Mouse (Mus musculus): ENCODE measurements around the gene Gns. TPM values are rescaled to one million over a fixed set of nuclear protein-coding genes. Genes with fewer than 3 reads are reported as not detected.

The Gns gene
- total and polyA plus RNA-seq, 2 experiments = 65.7 to 84.0 TPM

- no peak for DNase-seq (ENCODE audit: extremely low read depth, low read depth, low spot score)
- no peak for TF ChIP-seq POLR2A (IDR thresholded peaks at IDR 0.05; ENCODE audit: extremely low read depth, insufficient read depth, low read length)
- no peaks in the 10 kb centered on the region for H3K79me2 ChIP-seq (ENCODE audit: control insufficient read depth, insufficient read depth, low read length)
- WGBS = 94% methylated on average over 6 of the region's 6 CpGs
- no peak overlapping the region for H3K27ac ChIP-seq (replicated peaks; ENCODE audit: insufficient read depth, low read depth, low read length)
- no peak overlapping the region for H3K9ac ChIP-seq (ENCODE audit: low read depth, low read length)
- no peaks in the 10 kb centered on the region for H3K27me3 ChIP-seq (ENCODE audit: control insufficient read depth, insufficient read depth, low read length)
- no peak overlapping the region for H3K4me3 ChIP-seq (ENCODE audit: insufficient read depth, low read depth, low read length)
- peaks cover 63% of the 10 kb centered on the region for H3K36me3 ChIP-seq (ENCODE audit: control insufficient read depth, insufficient read depth, low read length)
- H3K4me1 ChIP-seq (ENCODE audit: control insufficient read depth, insufficient read depth, low read length) = no peaks in the 10 kb centered on the region
These were observed 20.8 kb downstream of the Gns start for GRCm38 (mm10) chr10:121385695-121386094.

GRCm38 (mm10) chr10:121386347-121386746 is 21.5 kb downstream of the Gns start:
- no peak for DNase-seq (ENCODE audit: extremely low read depth, low read depth, low spot score)
- Histone ChIP-seq H3K36me3 (ENCODE audit: control insufficient read depth, insufficient read depth, low read length) (peaks cover 62% of the 10 kb centered on the region), H3K79me2 (ENCODE audit: control insufficient read depth, insufficient read depth, low read length) (no peaks in the 10 kb centered on the region), H3K9ac (ENCODE audit: low read depth, low read length) (no peak overlapping the region), H3K27ac (replicated peaks; ENCODE audit: insufficient read depth, low read depth, low read length) (no peak overlapping the region), H3K27me3 (ENCODE audit: control insufficient read depth, insufficient read depth, low read length) (no peaks in the 10 kb centered on the region), H3K4me3 (ENCODE audit: insufficient read depth, low read depth, low read length) (no peak overlapping the region), H3K4me1 (ENCODE audit: control insufficient read depth, insufficient read depth, low read length) (no peaks in the 10 kb centered on the region)
- 88% methylated on average over 9 of the region's 9 CpGs for WGBS
- TF ChIP-seq POLR2A (IDR thresholded peaks at IDR 0.05; ENCODE audit: extremely low read depth, insufficient read depth, low read length) (no peak), CTCF (IDR thresholded peaks at IDR 0.05; ENCODE audit: low read depth, low read length) (no peak)

DNA sequence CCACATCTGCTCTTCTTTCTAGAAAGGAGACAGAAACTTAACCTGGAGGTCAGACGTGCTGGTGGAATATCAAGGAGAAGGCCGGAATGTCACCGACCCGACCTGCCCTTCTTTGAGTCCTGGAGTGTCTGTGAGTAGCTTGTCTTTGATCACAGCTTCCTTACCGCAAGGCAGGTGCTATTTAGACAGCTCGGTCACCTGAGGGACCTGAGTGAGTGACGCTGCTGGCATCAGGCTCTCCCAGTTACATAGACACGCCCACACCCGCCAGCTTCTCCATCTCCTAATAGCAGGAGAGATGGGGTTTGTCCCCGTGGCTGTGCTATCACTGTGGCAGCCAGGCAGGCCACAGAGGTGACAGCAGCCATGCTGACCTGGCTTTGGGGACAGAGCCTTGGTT is 25.7 kb downstream of the Gns start:
- TF ChIP-seq POLR2A (IDR thresholded peaks at IDR 0.05; ENCODE audit: extremely low read depth, insufficient read depth, low read length) (no peak), CTCF (IDR thresholded peaks at IDR 0.05; ENCODE audit: low read depth, low read length) (no peak)
- 87% methylated on average over 10 of the region's 10 CpGs for WGBS
- H3K9ac ChIP-seq (ENCODE audit: low read depth, low read length) = no peak overlapping the region
- peaks cover 64% of the 10 kb centered on the region for H3K36me3 ChIP-seq (ENCODE audit: control insufficient read depth, insufficient read depth, low read length)
- no peaks in the 10 kb centered on the region for H3K4me1 ChIP-seq (ENCODE audit: control insufficient read depth, insufficient read depth, low read length)
- H3K27ac ChIP-seq (replicated peaks; ENCODE audit: insufficient read depth, low read depth, low read length) = no peak overlapping the region
- no peaks in the 10 kb centered on the region for H3K27me3 ChIP-seq (ENCODE audit: control insufficient read depth, insufficient read depth, low read length)
- DNase-seq (ENCODE audit: extremely low read depth, low read depth, low spot score) = no peak
- H3K79me2 ChIP-seq (ENCODE audit: control insufficient read depth, insufficient read depth, low read length) = no peaks in the 10 kb centered on the region
- no peak overlapping the region for H3K4me3 ChIP-seq (ENCODE audit: insufficient read depth, low read depth, low read length)

- H3K4me3 ChIP-seq (ENCODE audit: insufficient read depth, low read depth, low read length) = no peak overlapping the region
- H3K9ac ChIP-seq (ENCODE audit: low read depth, low read length) = no peak overlapping the region
- peaks cover 64% of the 10 kb centered on the region for H3K36me3 ChIP-seq (ENCODE audit: control insufficient read depth, insufficient read depth, low read length)
- 97% methylated on average over 8 of the region's 8 CpGs for WGBS
- H3K4me1 ChIP-seq (ENCODE audit: control insufficient read depth, insufficient read depth, low read length) = no peaks in the 10 kb centered on the region
- TF ChIP-seq CTCF (IDR thresholded peaks at IDR 0.05; ENCODE audit: low read depth, low read length) = no peak
- no peak for TF ChIP-seq POLR2A (IDR thresholded peaks at IDR 0.05; ENCODE audit: extremely low read depth, insufficient read depth, low read length)
- no peaks in the 10 kb centered on the region for H3K79me2 ChIP-seq (ENCODE audit: control insufficient read depth, insufficient read depth, low read length)
- H3K27me3 ChIP-seq (ENCODE audit: control insufficient read depth, insufficient read depth, low read length) = no peaks in the 10 kb centered on the region
- DNase-seq (ENCODE audit: extremely low read depth, low read depth, low spot score) = no peak
- no peak overlapping the region for H3K27ac ChIP-seq (replicated peaks; ENCODE audit: insufficient read depth, low read depth, low read length)
These were observed 27.0 kb downstream of the Gns start for GRCm38 (mm10) chr10:121391901-121392300.

- Histone ChIP-seq H3K4me3 (ENCODE audit: insufficient read depth, low read depth, low read length) (no peak overlapping the region), H3K9ac (ENCODE audit: low read depth, low read length) (no peak overlapping the region), H3K27ac (replicated peaks; ENCODE audit: insufficient read depth, low read depth, low read length) (no peak overlapping the region), H3K79me2 (ENCODE audit: control insufficient read depth, insufficient read depth, low read length) (no peaks in the 10 kb centered on the region), H3K36me3 (ENCODE audit: control insufficient read depth, insufficient read depth, low read length) (peaks cover 48% of the 10 kb centered on the region), H3K4me1 (ENCODE audit: control insufficient read depth, insufficient read depth, low read length) (no peaks in the 10 kb centered on the region), H3K27me3 (ENCODE audit: control insufficient read depth, insufficient read depth, low read length) (no peaks in the 10 kb centered on the region)
- no peak for DNase-seq (ENCODE audit: extremely low read depth, low read depth, low spot score)
- TF ChIP-seq POLR2A (IDR thresholded peaks at IDR 0.05; ENCODE audit: extremely low read depth, insufficient read depth, low read length) (no peak), CTCF (IDR thresholded peaks at IDR 0.05; ENCODE audit: low read depth, low read length) (no peak)
- 92% methylated on average over 6 of the region's 6 CpGs for WGBS
These were observed 29.4 kb downstream of the Gns start for GRCm38 (mm10) chr10:121394270-121394669.

DNA sequence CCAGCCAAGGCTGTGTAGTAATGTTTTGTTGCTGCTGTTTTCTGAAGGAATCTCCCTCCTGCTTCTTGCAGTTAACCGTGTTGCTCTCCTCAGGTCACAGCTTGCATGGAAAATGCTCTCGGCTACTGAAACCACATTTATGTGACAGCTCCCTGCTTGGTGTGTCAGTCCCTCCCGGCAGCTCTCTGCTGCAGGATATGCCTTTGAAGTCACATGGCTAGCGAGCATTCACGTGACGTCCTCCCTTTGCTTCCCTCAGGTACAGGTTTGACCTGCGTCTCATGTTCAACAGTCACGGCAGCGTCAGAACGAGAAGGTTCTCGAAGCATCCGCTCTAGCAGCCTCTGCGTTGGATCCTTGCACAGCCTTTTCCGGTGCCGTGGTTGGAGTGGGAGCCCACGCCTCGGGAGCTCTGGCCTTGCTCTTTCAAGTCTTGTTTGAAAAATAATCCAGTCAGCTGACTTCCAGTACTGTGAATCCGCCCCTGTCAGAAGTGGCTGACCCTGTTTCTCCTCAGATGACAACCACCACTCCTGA is 30.0 kb downstream of the Gns start:
- Histone ChIP-seq H3K36me3 (ENCODE audit: control insufficient read depth, insufficient read depth, low read length) (peaks cover 48% of the 10 kb centered on the region), H3K4me1 (ENCODE audit: control insufficient read depth, insufficient read depth, low read length) (no peaks in the 10 kb centered on the region), H3K27ac (replicated peaks; ENCODE audit: insufficient read depth, low read depth, low read length) (no peak overlapping the region), H3K4me3 (ENCODE audit: insufficient read depth, low read depth, low read length) (no peak overlapping the region), H3K79me2 (ENCODE audit: control insufficient read depth, insufficient read depth, low read length) (no peaks in the 10 kb centered on the region), H3K9ac (ENCODE audit: low read depth, low read length) (no peak overlapping the region), H3K27me3 (ENCODE audit: control insufficient read depth, insufficient read depth, low read length) (no peaks in the 10 kb centered on the region)
- no peak for DNase-seq (ENCODE audit: extremely low read depth, low read depth, low spot score)
- TF ChIP-seq CTCF (IDR thresholded peaks at IDR 0.05; ENCODE audit: low read depth, low read length) = no peak
- no peak for TF ChIP-seq POLR2A (IDR thresholded peaks at IDR 0.05; ENCODE audit: extremely low read depth, insufficient read depth, low read length)
- 93% methylated on average over 18 of the region's 18 CpGs for WGBS

Measured in liver, adult 2 months (tissue).